Mouse (Mus musculus) neural tube, embryonic 12.5 days (tissue): Measurements from ENCODE around the gene Eif4g3. TPM values are rescaled to one million over a fixed set of nuclear protein-coding genes. Genes with fewer than 3 reads are reported as not detected.

Experiments
- ATAC-seq: fragments of 200-750 bp; cut with Nextera tagmentation; 2 replicates; pipeline ENCODE4 v1.8.0; 2017; ENCODE audit warnings: low read depth, mild to moderate bottlenecking, moderate TSS enrichment, moderate library complexity; ENCODE audit not compliant: low FRiP score
- H3K27ac ChIP-seq: fragments of 300-500 bp; sonication (generic); 2 replicates; pipeline ENCODE4 v1.5.1; 2016
- H3K27me3 ChIP-seq: fragments of 300-500 bp; sonication (generic); replicated peaks from 2 replicates; pipeline ENCODE4 v1.6.1; 2016; ENCODE audit warnings: mild to moderate bottlenecking
- H3K36me3 ChIP-seq: fragments of 300-500 bp; sonication (generic); 2 replicates; pipeline ENCODE4 v1.6.1; 2016; ENCODE audit warnings: mild to moderate bottlenecking
- H3K4me1 ChIP-seq: fragments of 300-500 bp; sonication (generic); 2 replicates; pipeline ENCODE4 v1.6.1; 2016
- H3K4me2 ChIP-seq: fragments of 300-500 bp; sonication (generic); replicated peaks from 2 replicates; pipeline ENCODE4 v1.6.1; 2016; ENCODE audit warnings: mild to moderate bottlenecking
- H3K4me3 ChIP-seq: fragments of 300-500 bp; sonication (generic); 2 replicates; pipeline ENCODE4 v1.5.1; 2016
- H3K9ac ChIP-seq: fragments of 300-500 bp; sonication (generic); 2 replicates; pipeline ENCODE4 v1.6.1; 2016; ENCODE audit warnings: mild to moderate bottlenecking
- H3K9me3 ChIP-seq: fragments of 300-500 bp; sonication (generic); 2 replicates; pipeline ENCODE4 v1.6.1; 2016; ENCODE audit warnings: mild to moderate bottlenecking
- WGBS: fragments of 180-500 bp; shearing (Covaris S2); methylation state at CpG from one replicate; pipeline ENCODE4 v1.1.7; 2016; 5-methylcytosine and 5-hydroxymethylcytosine counted together
- polyA plus RNA-seq: library from polyadenylated mRNA; unstranded; fragments of >200 nt; fragmentation: Nextera tagmentation; extraction: Ambion mirVana; gene quantifications from 2 replicates; pipeline ENCODE4 v1.2.1, GENCODE M21; 2016

Eif4g3 gene
- polyA plus RNA-seq, result 60.4 and 60.5 TPM in 2 replicates

DNA sequence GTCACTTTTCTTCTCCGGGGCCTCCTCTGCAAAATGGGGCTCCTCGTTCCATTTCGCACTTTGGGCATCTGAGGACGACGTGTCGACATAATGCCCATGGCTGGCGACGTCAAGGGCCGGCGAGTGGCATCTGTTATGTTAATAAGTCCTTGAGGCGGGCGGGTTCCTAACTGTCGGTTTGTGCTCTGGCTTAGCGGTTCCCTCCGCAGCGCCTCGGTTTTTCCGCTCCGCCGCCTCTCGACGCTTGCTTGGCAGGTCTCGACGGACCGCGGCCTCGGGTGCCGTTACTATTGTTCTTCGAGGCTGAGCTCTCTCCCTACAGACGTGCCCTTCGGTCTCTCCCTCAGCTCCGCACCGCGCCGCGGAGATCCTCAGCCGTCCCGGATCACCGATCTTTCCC, at the start of gene Eif4g3:
TSS of gene Eif4g3 (plus strand) at position 133 of the 400 bp plus-strand sequence.
- 2% methylated on average over 39 of the region's 39 CpGs for WGBS

DNA sequence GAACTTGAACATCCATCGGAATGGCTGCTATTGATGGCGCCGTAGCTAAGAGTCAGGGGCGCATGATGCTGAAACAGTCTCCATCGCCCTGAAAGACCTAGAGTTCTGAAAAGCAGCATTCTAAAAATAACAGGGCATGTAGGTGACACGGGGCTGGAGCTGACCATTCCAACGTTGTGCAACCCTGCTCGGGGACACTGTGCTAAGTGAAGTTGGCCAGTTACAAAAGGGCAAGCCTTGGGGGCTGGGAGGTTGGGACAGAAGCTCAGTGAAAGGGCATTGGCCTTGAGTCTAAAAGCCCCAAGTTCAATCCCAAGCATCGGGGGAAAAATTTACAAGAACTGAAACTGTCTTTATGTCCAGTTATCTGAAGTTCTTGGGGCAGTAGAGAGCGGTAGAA, 49.3 kb upstream of the Eif4g3 start:
- Histone ChIP-seq H3K4me1 (peaks cover 18% of the 10 kb centered on the region), H3K27ac (no peak overlapping the region), H3K9me3 (no peaks in the 10 kb centered on the region), H3K36me3 (peaks cover 13% of the 10 kb centered on the region), H3K4me3 (no peak overlapping the region), H3K27me3 (no peaks in the 10 kb centered on the region), H3K4me2 (no peak overlapping the region), H3K9ac (no peak overlapping the region)
- WGBS, result 92% methylated on average over 10 of the region's 10 CpGs
- no peak for ATAC-seq

More for the DNA sequence above, at the start of gene Eif4g3:
- ATAC-seq, result peak; percentile 61
- H3K4me1 ChIP-seq, result peaks cover 32% of the 10 kb centered on the region
- H3K36me3 ChIP-seq, result peaks cover 11% of the 10 kb centered on the region
- H3K27ac ChIP-seq, result peak within 1 kb of the TSS; percentile 86
- peak within 1 kb of the TSS; percentile 99 for H3K9ac ChIP-seq
- H3K4me3 ChIP-seq, result peak within 1 kb of the TSS; percentile 91
- no peaks in the 10 kb centered on the region for H3K27me3 ChIP-seq
- H3K9me3 ChIP-seq, result no peaks in the 10 kb centered on the region
- peak within 1 kb of the TSS; percentile 84 for H3K4me2 ChIP-seq

DNA sequence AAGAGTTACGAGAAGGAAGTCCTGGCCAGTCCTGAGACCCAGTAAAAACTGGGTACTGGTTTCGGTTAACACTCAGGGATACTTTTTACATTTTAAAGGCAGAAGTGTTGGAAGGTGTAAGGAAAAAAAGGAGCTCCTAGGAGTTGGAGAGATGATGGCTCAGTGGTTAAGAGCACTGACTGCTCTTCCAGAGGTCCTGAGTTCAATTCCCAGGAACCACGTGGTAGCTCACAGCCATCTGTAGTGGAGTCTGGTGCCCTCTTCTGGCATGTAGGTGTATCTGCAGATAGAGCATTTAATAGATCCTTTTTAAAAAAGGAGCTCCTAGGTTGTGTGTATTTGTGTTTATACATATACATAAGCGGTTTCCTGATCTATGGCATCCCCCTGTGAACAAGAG, 47.4 kb upstream of the Eif4g3 start:
- Histone ChIP-seq H3K27ac (no peak overlapping the region), H3K9ac (no peak overlapping the region), H3K27me3 (no peaks in the 10 kb centered on the region), H3K4me1 (peaks cover 8% of the 10 kb centered on the region), H3K4me2 (no peak overlapping the region), H3K36me3 (peaks cover 32% of the 10 kb centered on the region), H3K4me3 (no peak overlapping the region), H3K9me3 (no peaks in the 10 kb centered on the region)
- WGBS, result 73% methylated on average over 4 of the region's 4 CpGs
- no peak for ATAC-seq

GRCm38 (mm10) chr4:137946419-137946818, 46.4 kb upstream of the Eif4g3 start:
- WGBS, result 89% methylated on average over 9 of the region's 11 CpGs
- no peak overlapping the region for H3K4me3 ChIP-seq
- H3K27ac ChIP-seq, result no peak overlapping the region
- H3K9me3 ChIP-seq, result no peaks in the 10 kb centered on the region
- no peak overlapping the region for H3K9ac ChIP-seq
- H3K36me3 ChIP-seq, result peaks cover 37% of the 10 kb centered on the region
- peaks cover 6% of the 10 kb centered on the region for H3K4me1 ChIP-seq
- ATAC-seq, result no peak
- H3K27me3 ChIP-seq, result no peaks in the 10 kb centered on the region
- no peak overlapping the region for H3K4me2 ChIP-seq

GRCm38 (mm10) chr4:137952840-137953239, 40.0 kb upstream of the Eif4g3 start:
- Histone ChIP-seq H3K4me2 (no peak overlapping the region), H3K4me1 (no peaks in the 10 kb centered on the region), H3K9ac (no peak overlapping the region), H3K36me3 (peaks cover 45% of the 10 kb centered on the region), H3K27me3 (no peaks in the 10 kb centered on the region), H3K27ac (no peak overlapping the region), H3K4me3 (no peak overlapping the region), H3K9me3 (no peaks in the 10 kb centered on the region)
- 43% methylated on average over 4 of the region's 4 CpGs for WGBS
- ATAC-seq, result no peak

GRCm38 (mm10) chr4:137954184-137954583, 38.6 kb upstream of the Eif4g3 start:
- Histone ChIP-seq H3K4me3 (no peak overlapping the region), H3K27ac (no peak overlapping the region), H3K36me3 (peaks cover 47% of the 10 kb centered on the region), H3K9ac (no peak overlapping the region), H3K27me3 (no peaks in the 10 kb centered on the region), H3K9me3 (no peaks in the 10 kb centered on the region), H3K4me1 (no peaks in the 10 kb centered on the region), H3K4me2 (no peak overlapping the region)
- WGBS, result 91% methylated on average over 2 of the region's 2 CpGs
- ATAC-seq, result no peak

- no peaks in the 10 kb centered on the region for H3K27me3 ChIP-seq
- no peak overlapping the region for H3K4me3 ChIP-seq
- no peak for ATAC-seq
- H3K27ac ChIP-seq, result no peak overlapping the region
- no peak overlapping the region for H3K4me2 ChIP-seq
- WGBS, result 89% methylated on average over 8 of the region's 8 CpGs
- no peaks in the 10 kb centered on the region for H3K4me1 ChIP-seq
- H3K9me3 ChIP-seq, result peaks cover 7% of the 10 kb centered on the region; the same call in 1 of the 2 replicates
- H3K36me3 ChIP-seq, result peaks cover 47% of the 10 kb centered on the region
- no peak overlapping the region for H3K9ac ChIP-seq
Measured at GRCm38 (mm10) chr4:137954926-137955396, 37.9 kb upstream of the Eif4g3 start.

DNA sequence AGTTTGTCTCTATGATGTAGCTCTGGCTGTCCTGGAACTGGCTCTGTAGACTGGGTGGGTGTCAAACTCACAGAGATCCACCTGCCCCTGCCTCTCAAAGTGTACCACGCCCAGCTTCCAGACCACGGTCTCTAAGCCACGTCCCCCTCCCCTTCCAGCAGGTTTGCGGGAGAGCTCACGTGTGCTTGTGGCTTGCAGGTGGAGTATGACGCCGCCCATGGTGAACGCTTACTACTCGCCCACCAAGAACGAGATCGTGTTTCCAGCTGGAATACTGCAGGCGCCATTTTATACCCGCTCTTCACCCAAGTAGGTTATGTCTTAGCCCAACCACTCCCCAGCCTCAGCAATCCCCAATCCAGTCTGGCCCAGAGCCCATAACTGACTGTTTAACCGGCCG, 36.6 kb upstream of the Eif4g3 start:
- Histone ChIP-seq H3K4me3 (no peak overlapping the region), H3K9ac (no peak overlapping the region), H3K27ac (no peak overlapping the region), H3K36me3 (peaks cover 39% of the 10 kb centered on the region), H3K27me3 (no peaks in the 10 kb centered on the region), H3K9me3 (peaks cover 7% of the 10 kb centered on the region; the same call in 1 of the 2 replicates), H3K4me1 (no peaks in the 10 kb centered on the region), H3K4me2 (no peak overlapping the region)
- 97% methylated on average over 15 of the region's 15 CpGs for WGBS
- ATAC-seq, result no peak

DNA sequence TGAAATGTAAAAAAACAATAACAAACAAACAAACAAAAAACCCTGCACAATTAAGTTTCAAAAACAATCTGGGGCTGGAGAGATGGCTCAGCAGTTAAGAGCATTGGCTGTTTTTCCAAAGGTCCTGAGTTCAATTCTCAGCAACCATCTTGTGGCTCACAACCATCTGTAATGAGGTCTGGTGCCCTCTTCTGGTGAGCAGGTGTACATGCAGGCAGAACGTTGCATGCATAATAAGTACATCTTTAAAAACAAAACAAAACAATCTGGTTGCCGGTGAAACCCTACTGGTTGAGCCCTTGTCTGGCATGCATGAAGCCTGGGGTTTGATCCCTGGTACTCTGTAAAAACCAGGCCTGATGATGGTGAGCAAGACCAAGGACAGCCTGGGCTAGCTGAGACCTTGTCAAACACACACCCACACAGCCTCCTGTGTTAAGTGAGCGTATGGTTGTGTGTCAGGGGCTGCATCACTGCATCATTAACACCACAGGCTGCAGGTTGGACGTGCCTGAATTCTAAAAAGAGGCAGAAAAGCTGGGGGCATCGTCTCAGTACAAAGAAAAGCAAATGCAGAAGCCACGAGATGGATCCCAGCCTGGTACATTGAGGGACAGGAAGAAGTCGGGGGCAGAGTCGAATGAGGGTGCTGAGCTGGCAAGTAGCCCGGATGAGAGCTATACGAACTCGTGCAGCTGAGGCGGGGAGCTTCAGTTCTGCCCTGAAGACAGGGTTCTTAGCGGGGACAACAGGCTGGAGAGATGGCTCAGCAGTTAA, 32.7 kb upstream of the Eif4g3 start:
- H3K9me3 ChIP-seq, result peaks cover 7% of the 10 kb centered on the region; the same call in 1 of the 2 replicates
- peaks cover 48% of the 10 kb centered on the region for H3K36me3 ChIP-seq
- no peaks in the 10 kb centered on the region for H3K4me1 ChIP-seq
- no peak overlapping the region for H3K4me2 ChIP-seq
- no peak for ATAC-seq
- no peak overlapping the region for H3K9ac ChIP-seq
- no peak overlapping the region for H3K4me3 ChIP-seq
- no peaks in the 10 kb centered on the region for H3K27me3 ChIP-seq
- H3K27ac ChIP-seq, result no peak overlapping the region
- 88% methylated on average over 13 of the region's 13 CpGs for WGBS

GRCm38 (mm10) chr4:137960757-137961156, 32.1 kb upstream of the Eif4g3 start:
- H3K4me2 ChIP-seq, result no peak overlapping the region
- peaks cover 48% of the 10 kb centered on the region for H3K36me3 ChIP-seq
- 80% methylated on average over 11 of the region's 11 CpGs for WGBS
- H3K27ac ChIP-seq, result no peak overlapping the region
- peaks cover 7% of the 10 kb centered on the region; the same call in 1 of the 2 replicates for H3K9me3 ChIP-seq
- H3K9ac ChIP-seq, result no peak overlapping the region
- no peak for ATAC-seq
- H3K27me3 ChIP-seq, result no peaks in the 10 kb centered on the region
- no peak overlapping the region for H3K4me3 ChIP-seq
- no peaks in the 10 kb centered on the region for H3K4me1 ChIP-seq

GRCm38 (mm10) chr4:137962643-137963350, 30.0 kb upstream of the Eif4g3 start:
- Histone ChIP-seq H3K9ac (no peak overlapping the region), H3K4me2 (no peak overlapping the region), H3K4me1 (no peaks in the 10 kb centered on the region), H3K4me3 (no peak overlapping the region), H3K36me3 (peaks cover 36% of the 10 kb centered on the region), H3K27ac (no peak overlapping the region), H3K9me3 (peaks cover 7% of the 10 kb centered on the region; the same call in 1 of the 2 replicates), H3K27me3 (no peaks in the 10 kb centered on the region)
- 92% methylated on average over 20 of the region's 20 CpGs for WGBS
- no peak for ATAC-seq

GRCm38 (mm10) chr4:137963431-137963830, 29.4 kb upstream of the Eif4g3 start:
- WGBS, result 90% methylated on average over 6 of the region's 6 CpGs
- H3K4me2 ChIP-seq, result no peak overlapping the region
- H3K4me3 ChIP-seq, result no peak overlapping the region
- peaks cover 7% of the 10 kb centered on the region; the same call in 1 of the 2 replicates for H3K9me3 ChIP-seq
- no peaks in the 10 kb centered on the region for H3K4me1 ChIP-seq
- H3K27ac ChIP-seq, result no peak overlapping the region
- peaks cover 31% of the 10 kb centered on the region for H3K36me3 ChIP-seq
- no peaks in the 10 kb centered on the region for H3K27me3 ChIP-seq
- H3K9ac ChIP-seq, result no peak overlapping the region
- ATAC-seq, result no peak
